Mouse (Mus musculus) left cerebral cortex, adult 11 months (tissue): ENCODE data around the gene Acot11.
"Not testable (repeated sequence)": the region's sequence is repeated elsewhere in the genome, so short reads cannot be mapped to it uniquely, and the experiment has no call there.

Experiments used
- DNase-seq: peaks from one replicate; pipeline ENCODE4 v3.0.0; 2022; ENCODE audit warnings: low spot score

Gene Acot11

GRCm38 (mm10) chr4:106810039-106810438 is 5.2 kb upstream of the Acot11 start:
- no peak for DNase-seq

DNA sequence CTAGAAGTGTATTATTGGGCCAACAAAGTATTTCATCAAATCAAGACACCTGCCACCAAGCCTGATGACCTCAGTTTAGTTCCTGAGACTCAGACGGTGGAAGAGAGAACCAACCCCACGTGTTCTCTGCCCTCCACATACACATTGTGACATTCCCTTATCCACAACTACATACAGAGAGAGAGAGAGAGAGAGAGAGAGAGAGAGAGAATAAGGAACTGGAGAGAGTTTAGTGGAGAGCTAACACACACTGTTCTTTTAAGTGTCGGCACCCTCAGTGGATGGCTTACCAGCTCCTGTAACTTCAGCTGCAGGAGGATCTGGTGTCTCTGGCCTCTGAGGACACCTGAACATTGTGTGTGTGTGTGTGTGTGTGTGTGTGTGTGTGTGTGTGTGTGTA is 2.5 kb upstream of the Acot11 start:
- DNase-seq = no peak

- no peak for DNase-seq
Observed at GRCm38 (mm10) chr4:106805890-106806289, 1.1 kb upstream of the Acot11 start.

DNA sequence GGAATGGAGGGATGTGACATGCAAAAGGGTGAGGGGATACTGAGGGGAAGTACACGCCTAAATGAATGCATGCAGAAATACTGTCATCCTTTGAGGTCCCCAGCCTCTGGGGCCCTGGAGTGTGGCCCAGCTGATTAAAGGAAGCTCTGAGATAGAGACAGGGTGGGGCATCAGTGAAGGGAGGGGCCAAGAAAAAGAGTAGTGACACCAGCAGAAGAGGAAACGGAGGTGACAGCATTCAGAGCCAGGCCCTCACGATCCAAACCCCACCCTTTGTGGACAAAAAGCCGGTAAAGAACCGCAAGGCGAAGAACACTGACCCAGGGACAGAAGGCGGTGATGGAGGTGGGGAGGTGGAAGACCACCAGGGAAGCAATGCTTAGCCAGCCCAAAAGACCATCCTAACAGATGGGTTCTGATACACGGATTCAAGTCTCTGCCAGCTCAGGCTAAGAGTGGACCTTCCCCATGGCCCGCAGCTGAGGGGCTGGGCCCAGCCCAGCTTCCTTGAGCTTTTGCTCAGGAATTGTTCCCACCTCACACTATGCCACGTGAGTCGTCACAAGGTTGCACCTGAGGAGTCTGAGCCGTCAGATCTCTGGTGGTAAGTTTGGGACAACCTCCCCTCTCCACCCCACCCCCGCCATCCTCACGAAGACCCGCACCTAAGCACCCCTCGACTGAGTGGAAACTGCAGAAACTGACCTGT is 443 bp downstream of the Acot11 start:
- no peak for DNase-seq

GRCm38 (mm10) chr4:106803781-106804180 is 1.0 kb downstream of the Acot11 start:
- DNase-seq = no peak

DNA sequence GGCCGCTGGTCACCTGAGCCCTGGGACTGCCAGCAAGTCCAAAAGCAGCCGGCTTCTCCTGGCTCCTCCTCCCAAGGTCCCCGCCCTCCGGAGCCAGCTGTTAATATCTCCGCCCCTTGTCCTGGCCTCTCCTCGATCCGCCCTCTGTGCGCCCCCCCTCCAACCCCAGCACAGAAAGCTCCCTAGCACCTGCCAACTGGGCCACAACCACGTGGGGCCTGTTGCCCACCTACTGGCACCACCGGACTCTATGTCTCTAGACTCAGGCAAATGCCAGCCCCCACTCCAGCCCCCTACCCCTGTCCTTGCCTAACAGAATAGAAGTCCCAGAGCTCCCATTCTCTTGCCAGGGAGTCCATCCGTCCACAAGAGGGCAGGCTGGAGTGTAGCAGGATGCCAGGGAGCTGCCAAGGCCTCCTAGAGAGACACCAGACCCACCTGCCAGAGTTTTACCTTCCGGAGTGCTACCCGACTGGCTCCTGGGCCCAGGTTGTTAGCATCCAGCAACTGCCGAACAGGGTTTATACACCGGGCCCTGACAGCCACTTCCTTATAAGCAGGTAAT is 4.9 kb downstream of the Acot11 start:
- DNase-seq = peak; percentile 66

- DNase-seq = no peak
Observed at GRCm38 (mm10) chr4:106798908-106799546, 5.8 kb downstream of the Acot11 start.

- DNase-seq = no peak
Observed at GRCm38 (mm10) chr4:106795289-106795688, 9.5 kb downstream of the Acot11 start.

DNA sequence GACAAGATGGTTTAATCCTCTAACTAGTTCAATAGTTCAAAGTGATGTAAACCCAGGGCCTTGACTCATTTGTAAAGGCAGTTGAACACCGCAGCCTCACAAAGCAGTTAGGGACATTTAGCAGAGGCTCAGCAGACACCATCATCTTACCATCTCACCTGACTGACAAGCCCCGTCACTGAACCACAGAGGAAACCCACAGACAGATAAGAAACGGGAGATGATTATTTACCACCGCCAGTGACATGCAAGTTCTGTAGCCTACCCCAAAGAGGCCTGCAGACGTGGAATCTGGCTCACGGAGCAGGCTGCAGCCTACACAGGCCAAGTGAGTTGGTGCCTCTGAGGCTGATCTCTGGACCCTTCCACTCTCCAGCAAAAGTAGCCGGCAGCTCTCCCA is 10.6 kb downstream of the Acot11 start:
- DNase-seq = no peak

- DNase-seq = not testable (repeated sequence)
Observed at GRCm38 (mm10) chr4:106793826-106794225, 11.0 kb downstream of the Acot11 start.

GRCm38 (mm10) chr4:106792276-106792675 is 12.5 kb downstream of the Acot11 start:
- no peak for DNase-seq

DNA sequence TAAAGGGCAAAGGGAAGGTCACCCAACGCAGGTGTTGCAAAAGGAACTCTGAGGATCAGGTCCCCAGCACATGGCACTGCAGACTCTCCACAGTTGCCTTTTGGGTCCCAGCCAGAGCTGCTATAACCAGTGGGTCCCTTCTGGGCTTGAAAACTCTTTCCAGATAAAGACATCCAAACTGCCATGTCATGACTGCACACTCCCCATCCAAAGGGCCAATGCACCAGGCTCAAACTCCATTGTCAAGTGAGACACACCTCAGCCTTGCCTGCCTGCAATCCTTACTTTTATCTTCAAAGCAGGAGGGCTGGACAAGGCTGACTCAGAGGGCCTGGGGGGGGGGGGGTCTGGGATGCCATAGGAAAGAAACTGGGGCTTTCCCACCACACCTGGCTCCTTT is 13.9 kb downstream of the Acot11 start:
- DNase-seq = no peak

GRCm38 (mm10) chr4:106790218-106790617 is 14.6 kb downstream of the Acot11 start:
- not testable (repeated sequence) for DNase-seq

- DNase-seq = no peak
Observed at GRCm38 (mm10) chr4:106789705-106790104, 15.1 kb downstream of the Acot11 start.

- DNase-seq = no peak
Observed at GRCm38 (mm10) chr4:106788627-106789026, 16.2 kb downstream of the Acot11 start.

DNA sequence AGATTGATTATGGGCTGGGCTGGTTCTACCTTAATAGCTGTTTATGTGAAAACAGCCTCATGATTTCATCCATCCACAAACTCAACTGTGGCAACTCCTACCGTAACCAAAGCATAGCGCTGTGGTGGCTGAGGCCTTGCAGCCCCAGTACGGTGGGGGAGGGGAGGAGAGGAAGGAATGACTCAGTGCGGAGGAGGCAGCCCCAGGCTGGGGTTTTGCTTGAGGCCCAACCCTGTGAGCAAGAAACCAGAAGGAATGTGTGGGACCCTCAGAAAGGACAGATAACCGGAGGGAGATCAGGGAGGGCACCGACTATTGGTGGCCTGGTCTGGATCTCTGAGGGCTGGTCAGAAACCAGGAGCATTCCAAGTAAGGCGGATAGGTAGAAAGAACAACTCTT is 17.0 kb downstream of the Acot11 start:
- no peak for DNase-seq

DNA sequence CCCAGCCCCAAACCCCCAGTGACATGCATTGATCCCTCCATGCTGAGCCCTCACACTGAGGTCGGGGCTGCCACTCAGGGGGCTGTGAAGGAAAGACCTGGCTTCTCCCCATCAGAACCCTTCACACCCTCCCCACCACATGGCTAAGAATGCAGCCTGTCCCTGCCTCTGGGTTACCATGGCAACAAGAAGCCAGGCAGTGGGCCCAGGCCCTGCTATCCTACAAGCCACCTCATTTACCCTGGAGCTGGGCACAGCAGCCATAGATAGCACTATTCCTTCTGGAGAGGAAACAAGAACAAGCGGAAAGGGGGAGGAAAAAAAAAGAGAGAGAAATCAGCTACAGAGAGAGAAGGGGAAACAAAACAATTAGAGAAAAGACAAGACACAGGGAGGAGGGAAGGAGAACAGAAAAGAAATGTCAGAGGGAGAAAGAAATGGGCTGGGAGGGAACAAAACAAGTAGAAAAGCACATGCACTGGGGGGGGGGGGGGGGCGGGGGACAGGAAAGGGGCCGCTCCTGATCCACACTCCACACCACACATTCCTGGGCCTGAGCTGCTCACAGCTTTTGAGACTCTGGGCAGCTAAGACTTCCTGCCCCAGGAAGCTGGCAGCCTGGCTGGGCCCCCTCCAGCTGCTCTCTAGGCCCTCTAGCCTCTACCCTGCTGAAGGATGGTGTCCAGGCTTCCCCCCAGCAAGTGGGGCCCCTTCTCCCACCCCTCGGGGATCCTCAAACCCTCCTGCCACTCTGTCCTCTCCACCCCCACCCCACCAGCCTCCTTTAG is 18.9 kb downstream of the Acot11 start:
- peak; percentile 72 for DNase-seq

DNA sequence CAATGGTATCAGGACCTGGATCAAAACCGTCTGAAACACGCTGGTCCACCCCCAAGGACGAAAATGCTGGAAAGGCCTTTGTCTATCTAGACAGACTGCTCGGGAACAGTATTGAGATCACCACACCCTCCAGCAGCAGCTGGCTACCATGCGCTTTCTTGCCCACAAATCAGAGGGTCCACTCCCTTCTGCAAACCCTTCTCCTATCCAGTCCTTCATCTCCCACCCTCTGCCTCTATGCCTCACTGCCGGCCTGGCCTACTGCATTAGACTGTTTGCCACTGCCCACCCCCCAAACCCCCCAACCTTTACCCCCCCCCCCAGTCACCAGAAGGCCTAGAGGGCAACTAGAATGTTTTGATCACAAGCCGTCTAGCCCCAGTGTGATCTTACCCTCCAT is 19.5 kb downstream of the Acot11 start:
- DNase-seq = no peak

- DNase-seq = no peak
Observed at GRCm38 (mm10) chr4:106784806-106785205, 20.0 kb downstream of the Acot11 start.

GRCm38 (mm10) chr4:106783137-106783536 is 21.7 kb downstream of the Acot11 start:
- no peak for DNase-seq

DNA sequence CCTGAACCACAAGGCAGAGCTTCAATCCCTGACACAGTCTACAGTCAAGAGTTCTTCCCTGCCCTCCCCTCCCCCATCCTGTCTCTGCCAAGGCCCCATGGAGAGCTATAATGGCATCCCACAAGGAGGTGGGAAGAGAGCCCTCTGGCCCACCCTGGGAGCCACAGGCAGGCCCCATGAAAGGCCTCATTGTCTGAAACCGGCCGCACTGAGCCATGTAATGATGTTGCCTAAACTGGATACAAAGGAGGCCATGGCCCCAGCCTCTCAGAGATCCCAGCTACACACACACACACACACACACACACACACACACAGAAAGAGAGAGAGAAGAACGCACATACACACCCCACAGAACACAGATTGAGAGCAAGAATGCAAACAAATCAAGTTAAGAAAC is 24.8 kb downstream of the Acot11 start:
- DNase-seq = no peak

DNA sequence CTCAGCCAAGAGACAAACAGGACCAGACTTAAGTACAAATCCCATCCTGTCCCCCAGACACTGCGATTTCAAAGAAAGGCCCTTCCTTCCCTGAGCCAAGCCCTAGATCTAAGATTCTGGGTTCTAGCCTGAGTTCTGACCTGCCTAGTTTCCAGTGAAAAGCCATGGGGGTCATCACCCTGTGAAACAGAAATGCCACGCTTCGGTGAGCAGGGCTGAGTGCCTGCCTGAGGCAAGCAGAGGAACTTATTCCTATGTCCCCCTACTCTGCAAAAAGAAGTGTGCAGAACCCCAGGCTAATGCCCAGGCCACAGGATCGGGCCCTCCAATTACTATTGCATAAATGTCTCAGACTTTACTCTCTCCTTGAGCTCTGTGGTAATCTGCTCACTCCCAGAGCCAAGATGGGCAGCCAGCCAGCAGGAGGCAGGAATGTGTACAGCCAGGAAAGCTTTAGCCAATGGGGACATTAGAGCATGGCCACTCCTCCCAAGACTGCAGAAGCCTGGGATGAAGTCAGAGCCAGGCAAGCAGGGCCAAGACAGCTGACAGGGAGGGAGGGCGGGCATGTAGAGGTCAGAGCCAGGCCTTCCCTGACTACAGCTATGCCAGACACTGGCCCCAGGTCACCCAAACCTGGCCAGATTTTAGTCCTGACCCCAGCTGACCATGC is 26.5 kb downstream of the Acot11 start:
- peak; percentile 81 for DNase-seq
